Mouse (Mus musculus) forebrain, postnatal 0 days (tissue): Measurements from ENCODE around the gene Lamp1. TPM values are rescaled to one million over a fixed set of nuclear protein-coding genes. Genes with fewer than 3 reads are reported as not detected.

ENCODE experiments used
- ATAC-seq: fragments of 200-750 bp; cut with Nextera tagmentation; 2 replicates; pipeline ENCODE4 v1.8.0; 2017; ENCODE audit warnings: mild to moderate bottlenecking, moderate library complexity
- DNase-seq: peaks from one replicate; pipeline ENCODE4 v3.0.0-alpha.2; 2015
- H3K27ac ChIP-seq: fragments of 300-500 bp; sonication (generic); 2 replicates; pipeline ENCODE4 v1.5.1; 2014; ENCODE audit warnings: low read depth, mild to moderate bottlenecking, antibody characterized with exemption, low read length, moderate library complexity, mixed read lengths
- H3K27me3 ChIP-seq: fragments of 300-500 bp; sonication (generic); 2 replicates; pipeline ENCODE4 v1.6.1; 2014; ENCODE audit warnings: mild to moderate bottlenecking, low read length, mixed read lengths; ENCODE audit not compliant: insufficient read depth
- H3K36me3 ChIP-seq: fragments of 300-500 bp; sonication (generic); 2 replicates; pipeline ENCODE4 v1.6.1; 2014; ENCODE audit warnings: mild to moderate bottlenecking, moderate library complexity; ENCODE audit not compliant: insufficient read depth
- H3K4me1 ChIP-seq: fragments of 300-500 bp; sonication (generic); 2 replicates; pipeline ENCODE4 v1.6.1; 2014; ENCODE audit warnings: antibody characterized with exemption; ENCODE audit not compliant: insufficient read depth
- H3K4me2 ChIP-seq: fragments of 300-500 bp; sonication (generic); 2 replicates; pipeline ENCODE4 v1.6.1; 2014; ENCODE audit warnings: low read depth, mild to moderate bottlenecking, moderate library complexity
- H3K4me3 ChIP-seq: fragments of 300-500 bp; sonication (generic); 2 replicates; pipeline ENCODE4 v1.5.1; 2014; ENCODE audit warnings: low read depth, low read length, mixed read lengths
- H3K9ac ChIP-seq: fragments of 300-500 bp; sonication (generic); 2 replicates; pipeline ENCODE4 v1.6.1; 2014; ENCODE audit warnings: mild to moderate bottlenecking
- H3K9me3 ChIP-seq: fragments of 300-500 bp; sonication (generic); 2 replicates; pipeline ENCODE4 v1.6.1; 2016; ENCODE audit warnings: low read length
- CTCF ChIP-seq: sonication (generic); IDR thresholded peaks from 2 replicates; pipeline ENCODE4 v1.5.1; 2016; ENCODE audit warnings: antibody characterized with exemption, control low read depth, low read depth
- WGBS: fragments of 180-500 bp; shearing (Covaris S2); extraction: QIAGEN DNeasy Blood & Tissue Kit; methylation state at CpG from one replicate; pipeline ENCODE4 v1.1.7; 2014; 5-methylcytosine and 5-hydroxymethylcytosine counted together
- polyA plus RNA-seq: library from polyadenylated mRNA; unstranded; fragments of >200 nt; fragmentation: Nextera tagmentation; extraction: Ambion mirVana; gene quantifications from 2 replicates; pipeline ENCODE4 v1.2.1, GENCODE M21; 2015
- total RNA-seq: library from RNA; depleted of rRNA; stranded (reverse); fragments of >200 nt; gene quantifications from 2 replicates; pipeline ENCODE4 v1.2.3, GENCODE M21; 2014

Lamp1 gene
- total and polyA plus RNA-seq, 2 experiments from 2014 or later: 295 to 373 TPM

DNA sequence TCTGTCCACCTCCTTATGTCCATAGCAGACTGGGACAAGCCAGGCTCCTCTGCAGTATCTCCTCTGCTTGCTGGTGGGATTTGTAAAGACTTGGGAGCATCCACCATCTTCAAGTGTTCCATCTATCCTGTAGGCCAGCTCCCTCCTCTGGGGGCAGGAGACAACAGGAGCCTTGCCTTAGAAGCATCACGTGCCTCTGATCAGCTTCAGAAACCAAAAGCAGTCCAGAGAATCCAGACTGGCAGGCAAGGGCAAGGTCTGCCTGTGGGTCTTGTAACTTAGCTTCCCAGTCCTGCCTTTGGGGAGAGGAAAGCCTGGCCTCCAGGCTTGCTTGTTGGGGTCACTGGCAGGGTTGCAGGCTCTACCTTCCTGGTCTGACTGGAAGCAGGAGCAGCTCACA, 16.7 kb downstream of the Lamp1 start:
- Histone ChIP-seq H3K4me1 (no peaks in the 10 kb centered on the region), H3K4me3 (no peak overlapping the region), H3K27me3 (no peaks in the 10 kb centered on the region), H3K9ac (no peak overlapping the region), H3K4me2 (no peak overlapping the region), H3K27ac (no peak overlapping the region), H3K9me3 (no peaks in the 10 kb centered on the region), H3K36me3 (peaks cover 71% of the 10 kb centered on the region)
- 90% methylated on average over 1 of the region's 1 CpGs for WGBS
- DNase-seq (no peak), ATAC-seq (no peak)
- no peak for TF ChIP-seq CTCF

DNA sequence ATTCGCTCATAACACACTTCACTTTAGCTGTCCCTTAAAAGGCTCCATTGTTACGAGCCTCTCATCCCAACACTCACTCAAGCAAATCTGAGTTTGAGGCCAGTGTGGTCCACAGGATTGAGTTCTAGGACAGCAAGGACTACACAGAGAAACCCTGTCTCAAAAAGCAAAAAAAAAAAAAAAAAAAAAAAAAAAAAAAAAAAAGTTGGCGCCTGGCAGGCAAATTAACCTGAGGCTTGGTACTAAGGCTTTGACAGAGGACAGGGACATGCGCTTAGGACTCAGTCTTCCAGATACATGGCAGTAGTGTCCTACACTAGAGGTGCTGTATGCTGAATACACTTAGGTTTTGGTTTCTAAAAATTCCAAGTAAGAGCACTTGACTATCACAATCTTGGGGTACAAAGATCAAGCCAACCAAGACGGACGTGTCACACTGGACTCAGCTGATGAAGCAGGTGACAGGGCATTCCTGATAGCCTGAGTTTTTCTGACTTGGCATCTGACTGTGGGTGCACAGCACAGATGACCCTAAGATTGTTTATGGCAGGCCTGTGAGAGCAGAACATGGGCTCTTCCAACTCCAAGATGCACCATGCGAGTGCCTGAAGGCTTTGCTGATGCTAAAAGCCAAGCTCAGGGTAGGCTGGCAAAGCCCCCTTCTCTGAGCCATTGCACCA, 18.4 kb downstream of the Lamp1 start:
- no peak for ATAC-seq

DNA sequence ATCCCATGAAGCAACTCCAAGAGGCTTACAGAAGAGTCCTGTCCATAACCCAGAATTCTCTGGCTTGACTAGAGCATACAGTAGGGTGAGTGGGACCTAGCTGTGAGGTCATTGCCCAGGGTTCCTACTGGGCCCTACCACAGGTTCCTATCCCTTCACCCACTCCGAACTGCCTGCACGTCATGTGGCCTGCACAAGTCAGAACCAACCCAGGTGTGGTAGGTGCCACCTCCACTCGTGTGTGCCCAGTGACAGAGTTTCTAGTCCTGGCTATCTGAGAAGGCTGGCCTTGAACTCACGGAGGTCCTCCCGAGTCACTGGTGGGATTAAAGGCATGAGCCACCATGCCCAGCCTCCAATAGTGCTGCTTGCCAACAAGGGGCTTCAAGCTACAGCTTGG, 19.2 kb downstream of the Lamp1 start:
- H3K9me3 ChIP-seq: no peaks in the 10 kb centered on the region

More for the DNA sequence above, 18.4 kb downstream of the Lamp1 start:
- no peak for DNase-seq
- WGBS: 89% methylated on average over 7 of the region's 7 CpGs
- H3K27me3 ChIP-seq: no peaks in the 10 kb centered on the region
- peaks cover 63% of the 10 kb centered on the region for H3K36me3 ChIP-seq
- H3K4me2 ChIP-seq: no peak overlapping the region
- H3K27ac ChIP-seq: no peak overlapping the region
- H3K9me3 ChIP-seq: no peaks in the 10 kb centered on the region
- H3K9ac ChIP-seq: no peak overlapping the region
- no peak overlapping the region for H3K4me3 ChIP-seq
- TF ChIP-seq CTCF: no peak
- H3K4me1 ChIP-seq: no peaks in the 10 kb centered on the region

DNA sequence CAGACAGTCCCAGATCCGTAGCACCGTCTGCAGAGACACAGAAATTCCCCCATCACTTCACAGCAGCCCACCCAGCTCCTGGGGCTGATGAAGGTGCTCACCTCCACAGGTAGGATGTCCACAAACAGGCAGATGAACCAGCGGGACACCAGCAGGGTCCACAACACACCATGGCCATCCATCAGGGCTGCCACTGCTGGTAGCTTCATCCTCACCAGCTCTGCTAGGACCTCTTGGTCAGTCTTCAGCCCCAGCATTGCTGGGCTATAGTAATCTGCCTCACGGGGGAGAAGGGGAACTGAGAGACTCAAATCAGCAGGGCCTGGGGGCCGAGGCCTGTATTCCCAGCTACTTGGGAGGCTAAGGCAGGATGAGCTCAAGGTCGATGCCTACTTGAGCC, 20.5 kb downstream of the Lamp1 start:
- no peak overlapping the region for H3K4me2 ChIP-seq
- no peaks in the 10 kb centered on the region for H3K4me1 ChIP-seq
- no peak for TF ChIP-seq CTCF
- 82% methylated on average over 6 of the region's 6 CpGs for WGBS
- H3K27me3 ChIP-seq: no peaks in the 10 kb centered on the region
- H3K9me3 ChIP-seq: no peaks in the 10 kb centered on the region
- no peak overlapping the region for H3K27ac ChIP-seq
- no peak overlapping the region for H3K4me3 ChIP-seq
- ATAC-seq (no peak), DNase-seq (no peak)
- H3K36me3 ChIP-seq: peaks cover 42% of the 10 kb centered on the region
- no peak overlapping the region for H3K9ac ChIP-seq

More for the DNA sequence above, 19.2 kb downstream of the Lamp1 start:
- Histone ChIP-seq H3K4me3 (no peak overlapping the region), H3K4me1 (no peaks in the 10 kb centered on the region), H3K9ac (no peak overlapping the region), H3K4me2 (no peak overlapping the region), H3K27ac (no peak overlapping the region), H3K27me3 (no peaks in the 10 kb centered on the region), H3K36me3 (peaks cover 55% of the 10 kb centered on the region)
- WGBS: 92% methylated on average over 5 of the region's 5 CpGs
- DNase-seq (no peak), ATAC-seq (no peak)
- no peak for TF ChIP-seq CTCF

DNA sequence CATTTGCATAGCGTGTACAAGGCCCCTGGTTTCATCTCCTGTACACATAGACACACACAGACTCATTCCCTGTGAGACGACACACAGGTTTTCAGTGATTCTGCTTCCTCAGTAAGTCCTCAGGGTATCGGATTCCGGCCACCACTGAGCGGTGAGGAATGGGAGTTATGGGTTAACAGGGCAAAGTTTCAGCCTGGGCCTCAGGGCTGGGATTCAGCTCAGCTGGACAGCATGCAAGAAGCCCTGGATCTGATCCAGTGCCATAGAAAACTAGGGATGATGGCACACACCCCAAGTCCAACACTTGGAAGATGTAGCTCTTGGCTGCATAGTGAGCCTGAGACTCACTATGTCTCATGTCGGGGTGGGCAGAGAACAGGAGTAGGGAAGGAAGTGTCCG, 21.0 kb downstream of the Lamp1 start:
- no peak for TF ChIP-seq CTCF
- ATAC-seq: 0 out of 2 replicates have a peak, but pooled peaks have one; percentile 3
- H3K27me3 ChIP-seq: no peaks in the 10 kb centered on the region
- 80% methylated on average over 7 of the region's 7 CpGs for WGBS
- no peak overlapping the region for H3K4me3 ChIP-seq
- peaks cover 39% of the 10 kb centered on the region for H3K36me3 ChIP-seq
- H3K9ac ChIP-seq: no peak overlapping the region
- H3K4me1 ChIP-seq: no peaks in the 10 kb centered on the region
- no peak for DNase-seq
- no peaks in the 10 kb centered on the region for H3K9me3 ChIP-seq
- H3K27ac ChIP-seq: no peak overlapping the region
- H3K4me2 ChIP-seq: no peak overlapping the region

DNA sequence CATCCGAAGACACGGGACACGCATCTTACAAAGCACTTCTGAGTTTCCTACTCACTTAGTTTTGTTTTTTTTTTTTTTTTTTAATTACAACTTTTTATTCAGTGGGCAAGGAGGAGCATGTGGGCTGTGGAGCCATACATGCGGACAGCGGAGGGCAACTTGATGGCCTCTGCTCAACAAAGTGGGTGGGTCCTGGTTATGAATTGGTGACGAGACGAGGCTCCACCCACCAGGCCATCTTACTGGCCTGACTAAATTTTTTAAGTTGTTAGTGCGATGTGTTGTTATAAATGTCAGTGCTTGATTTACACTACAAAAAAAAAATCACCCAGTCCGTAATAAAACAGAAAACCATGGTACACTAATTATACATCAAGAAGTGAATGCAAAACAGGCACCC, 21.4 kb downstream of the Lamp1 start:
- Histone ChIP-seq H3K36me3 (peaks cover 38% of the 10 kb centered on the region), H3K4me2 (no peak overlapping the region), H3K4me1 (no peaks in the 10 kb centered on the region), H3K4me3 (no peak overlapping the region), H3K9ac (no peak overlapping the region), H3K9me3 (no peaks in the 10 kb centered on the region), H3K27ac (no peak overlapping the region), H3K27me3 (no peaks in the 10 kb centered on the region)
- TF ChIP-seq CTCF: no peak
- ATAC-seq: no peak
- WGBS: 81% methylated on average over 9 of the region's 9 CpGs
- DNase-seq: no peak

DNA sequence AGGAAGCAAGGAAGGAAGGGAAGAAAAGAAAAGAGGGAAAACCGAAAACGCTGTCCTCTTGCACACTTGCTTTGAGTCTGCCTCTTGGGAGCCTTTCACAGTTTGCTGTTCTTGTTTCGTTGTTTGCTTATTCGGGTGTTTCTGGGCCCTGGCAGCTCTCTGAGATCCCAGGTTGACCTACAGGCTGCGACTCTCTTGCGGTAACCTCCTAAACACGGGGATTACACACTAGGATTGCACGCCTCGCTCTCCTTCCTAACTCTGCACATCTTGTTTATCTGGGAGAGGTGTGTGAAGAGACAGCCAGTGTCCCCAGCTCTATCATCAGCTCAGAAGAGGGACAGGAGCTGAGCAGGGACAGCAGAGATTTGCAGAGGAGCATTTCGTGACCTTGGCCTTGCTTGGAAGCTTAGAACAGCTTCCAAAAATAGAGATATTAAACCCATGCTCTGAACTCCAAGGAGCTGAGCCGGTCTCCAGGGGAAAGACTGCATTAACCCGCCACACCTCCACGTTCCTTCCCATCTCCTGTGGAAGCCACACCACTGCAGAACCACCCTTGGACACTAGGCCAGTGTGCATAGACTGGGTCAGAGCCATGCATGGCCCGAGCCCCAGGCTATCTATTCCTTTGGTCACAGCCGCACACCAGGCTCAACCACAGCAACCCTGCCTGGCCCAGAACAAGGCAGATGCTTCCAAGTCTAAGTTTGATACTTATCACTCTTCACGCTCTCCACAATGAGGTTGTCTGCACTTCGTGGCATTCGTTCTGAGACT, 22.1 kb downstream of the Lamp1 start:
- H3K4me1 ChIP-seq: no peaks in the 10 kb centered on the region
- H3K27me3 ChIP-seq: no peaks in the 10 kb centered on the region
- no peak overlapping the region for H3K4me2 ChIP-seq
- H3K9ac ChIP-seq: no peak overlapping the region
- peaks cover 31% of the 10 kb centered on the region for H3K36me3 ChIP-seq
- DNase-seq (no peak), ATAC-seq (no peak)
- 88% methylated on average over 18 of the region's 18 CpGs for WGBS
- H3K4me3 ChIP-seq: no peak overlapping the region
- no peaks in the 10 kb centered on the region for H3K9me3 ChIP-seq
- no peak for TF ChIP-seq CTCF
- no peak overlapping the region for H3K27ac ChIP-seq
